Mouse (Mus musculus) liver, embryonic 14.5 days (tissue): ENCODE measurements around the gene Proz. TPM values are rescaled to one million over a fixed set of nuclear protein-coding genes. Genes with fewer than 3 reads are reported as not detected.

Experiments used
- ATAC-seq: fragments of 200-750 bp; cut with Nextera tagmentation; 2 replicates; pipeline ENCODE4 v1.8.0; 2017; ENCODE audit warnings: moderate number of reproducible peaks, mild to moderate bottlenecking, moderate library complexity; ENCODE audit not compliant: insufficient read depth
- DNase-seq, 3 experiments: peaks; one replicate each; pipeline ENCODE4 v3.0.0-alpha.2; 2012 to 2013; ENCODE audit warnings: low read depth in 3 of 3, low spot score in 3 of 3
- H3K27ac ChIP-seq: fragments of 300-500 bp; sonication (generic); 2 replicates; pipeline ENCODE4 v1.5.1; 2014; ENCODE audit warnings: moderate library complexity, mild to moderate bottlenecking, control low read depth, inconsistent platforms
- H3K27me3 ChIP-seq: fragments of 300-500 bp; sonication (generic); 2 replicates; pipeline ENCODE4 v1.6.1; 2014; ENCODE audit warnings: mild to moderate bottlenecking, low read length, moderate library complexity; ENCODE audit not compliant: control insufficient read depth, insufficient read depth
- H3K36me3 ChIP-seq: fragments of 300-500 bp; sonication (generic); replicated peaks from 2 replicates; pipeline ENCODE4 v1.6.1; 2014; ENCODE audit warnings: low read depth; ENCODE audit not compliant: control insufficient read depth, insufficient read depth
- H3K4me1 ChIP-seq, 2 experiments: fragments of 200-500 bp in 1 of 2; fragments of 300-500 bp in 1 of 2; sonication (generic) in 1 of 2; replicated peaks; 2 replicates each; pipeline ENCODE4 v1.6.1; 2012 to 2014; ENCODE audit warnings: antibody characterized with exemption in 1 of 2, inconsistent platforms in 1 of 2, low read length in 1 of 2; ENCODE audit not compliant: control insufficient read depth in 2 of 2, insufficient read depth in 2 of 2
- H3K4me2 ChIP-seq: fragments of 300-500 bp; sonication (generic); 2 replicates; pipeline ENCODE4 v1.6.1; 2014; ENCODE audit warnings: low read depth, mild to moderate bottlenecking, control low read depth, moderate library complexity
- H3K4me3 ChIP-seq, 2 experiments: fragments of 200-500 bp in 1 of 2; fragments of 300-500 bp in 1 of 2; sonication (generic) in 1 of 2; 2 replicates each; pipeline ENCODE4 v1.5.1; 2012 to 2014; ENCODE audit warnings: low read depth in 2 of 2, low read length in 2 of 2, mild to moderate bottlenecking in 2 of 2, control low read depth in 1 of 2, inconsistent platforms in 1 of 2, moderate library complexity in 1 of 2; ENCODE audit not compliant: insufficient read depth in 1 of 2
- H3K9ac ChIP-seq: fragments of 300-500 bp; sonication (generic); replicated peaks from 2 replicates; pipeline ENCODE4 v1.6.1; 2014; ENCODE audit warnings: mild to moderate bottlenecking, control low read depth, moderate library complexity
- H3K9me3 ChIP-seq: fragments of 300-500 bp; sonication (generic); 2 replicates; pipeline ENCODE4 v1.6.1; 2016; ENCODE audit warnings: low read length, mixed read lengths; ENCODE audit not compliant: control insufficient read depth
- CTCF ChIP-seq: IDR thresholded peaks from 2 replicates; pipeline ENCODE4 v1.5.1; 2016; ENCODE audit warnings: antibody characterized with exemption, low read depth, control low read depth
- EP300 ChIP-seq: IDR thresholded peaks from 2 replicates; pipeline ENCODE4 v1.6.1; 2016; ENCODE audit warnings: antibody characterized with exemption, low read depth
- WGBS: fragments of 180-500 bp; shearing (Covaris S2); extraction: QIAGEN DNeasy Blood & Tissue Kit; methylation state at CpG from one replicate; pipeline ENCODE4 v1.1.7; 2014; ENCODE audit not compliant: insufficient replicate concordance; 5-methylcytosine and 5-hydroxymethylcytosine counted together
- polyA plus RNA-seq, 2 experiments: library from polyadenylated mRNA; depleted of rRNA in 1 of 2; stranded (reverse) in 1 of 2; unstranded in 1 of 2; fragments of >200 nt; fragmentation: Nextera tagmentation in 1 of 2; extraction: Ambion mirVana in 1 of 2; gene quantifications; 2 replicates each; pipeline versions ENCODE4 v1.2.1 to v1.2.3; 2012 to 2014

Gene Proz
- polyA plus RNA-seq, 2 experiments: 24.6 to 30.2 TPM

GRCm38 (mm10) chr8:13028482-13028881 is 32.2 kb upstream of the Proz start:
- Histone ChIP-seq H3K36me3 (no peaks in the 10 kb centered on the region), H3K4me2 (no peak overlapping the region), H3K4me1 (peaks cover 0 to 9% of the 10 kb centered on the region in 2 experiments; a peak in 1 of 4 replicates), H3K9me3 (no peaks in the 10 kb centered on the region), H3K27ac (no peak overlapping the region), H3K9ac (no peak overlapping the region), H3K4me3 (no peak overlapping the region), H3K27me3 (no peaks in the 10 kb centered on the region)
- 41% methylated on average over 5 of the region's 5 CpGs for WGBS
- no peak for ATAC-seq
- TF ChIP-seq CTCF (no peak), EP300 (no peak)
- DNase-seq: no peak

- DNase-seq (no peak), ATAC-seq (no peak)
- Histone ChIP-seq H3K4me2 (no peak overlapping the region), H3K4me3 (no peak overlapping the region), H3K27me3 (no peaks in the 10 kb centered on the region), H3K9ac (no peak overlapping the region), H3K36me3 (no peaks in the 10 kb centered on the region; the same call in 1 of the 2 replicates), H3K27ac (no peak overlapping the region), H3K4me1 (peaks cover 0 to 8% of the 10 kb centered on the region in 2 experiments; a peak in 2 of 4 replicates), H3K9me3 (no peaks in the 10 kb centered on the region)
- 55% methylated on average over 10 of the region's 10 CpGs for WGBS
- TF ChIP-seq EP300 (no peak), CTCF (no peak)
Observed at GRCm38 (mm10) chr8:13036346-13036812, 24.3 kb upstream of the Proz start.

- ATAC-seq (peak; percentile 54), DNase-seq (no peak)
- H3K27me3 ChIP-seq: no peaks in the 10 kb centered on the region
- no peaks in the 10 kb centered on the region; the same call in 1 of the 2 replicates for H3K36me3 ChIP-seq
- peaks cover 0 to 8% of the 10 kb centered on the region in 2 experiments; a peak in 2 of 4 replicates for H3K4me1 ChIP-seq
- peak within 1 kb of the TSS; percentile 31 for H3K27ac ChIP-seq
- no peaks in the 10 kb centered on the region for H3K9me3 ChIP-seq
- WGBS: 43% methylated on average over 7 of the region's 7 CpGs
- TF ChIP-seq CTCF: no peak
- TF ChIP-seq EP300: no peak
- H3K4me3 ChIP-seq: peak within 1 kb of the TSS; percentile 30 to 36
- H3K4me2 ChIP-seq: peak within 1 kb of the TSS; percentile 47
- no peak within 1 kb of the TSS; the same call in 1 of the 2 replicates for H3K9ac ChIP-seq
Observed at GRCm38 (mm10) chr8:13037015-13037414, 23.7 kb upstream of the Proz start, which contains the start of gene F10. F10 (plus strand) TSS chr8:13037308.

- Histone ChIP-seq H3K27me3 (no peaks in the 10 kb centered on the region), H3K36me3 (no peaks in the 10 kb centered on the region; the same call in 1 of the 2 replicates), H3K4me1 (peaks cover 0 to 8% of the 10 kb centered on the region in 2 experiments; a peak in 2 of 4 replicates), H3K9me3 (no peaks in the 10 kb centered on the region), H3K27ac (peak overlapping the region; percentile 31), H3K4me3 (peak overlapping the region in 1 of 2 experiments; percentile 36; a peak in 2 of 4 replicates), H3K9ac (no peak overlapping the region), H3K4me2 (peak overlapping the region; percentile 47)
- whole genome bisulfite sequencing: 22% methylated on average over 5 of the region's 5 CpGs
- TF ChIP-seq CTCF (no peak), EP300 (no peak)
- peak; percentile 87 for ATAC-seq
- peak in 1 of 3 experiments; percentile 24 for DNase-seq
Observed at GRCm38 (mm10) chr8:13037569-13037968, 23.1 kb upstream of the Proz start.

GRCm38 (mm10) chr8:13039054-13039453 is 21.7 kb upstream of the Proz start:
- H3K27me3 ChIP-seq: no peaks in the 10 kb centered on the region
- peaks cover 0 to 8% of the 10 kb centered on the region in 2 experiments; a peak in 2 of 4 replicates for H3K4me1 ChIP-seq
- no peak overlapping the region for H3K27ac ChIP-seq
- no peak overlapping the region for H3K9ac ChIP-seq
- DNase-seq (no peak), ATAC-seq (no peak)
- H3K4me2 ChIP-seq: peak overlapping the region; percentile 47; the same call in 1 of the 2 replicates
- H3K36me3 ChIP-seq: no peaks in the 10 kb centered on the region; the same call in 1 of the 2 replicates
- no peaks in the 10 kb centered on the region for H3K9me3 ChIP-seq
- no peak overlapping the region for H3K4me3 ChIP-seq
- whole genome bisulfite sequencing: 49% methylated on average over 6 of the region's 6 CpGs
- no peak for TF ChIP-seq CTCF
- TF ChIP-seq EP300: no peak
